Mouse (Mus musculus) cortical plate, adult 2 months (tissue): ENCODE results near the gene Nos2. TPM values are rescaled to one million over a fixed set of nuclear protein-coding genes. Genes with fewer than 3 reads are reported as not detected.

Experiments
- H3K27ac ChIP-seq: fragments of 200-500 bp; 2 replicates; pipeline ENCODE4 v1.5.1; 2012; ENCODE audit warnings: low read length, control low read depth, inconsistent platforms; ENCODE audit not compliant: insufficient read depth
- H3K4me1 ChIP-seq: fragments of 200-500 bp; 2 replicates; pipeline ENCODE4 v1.6.1; 2011; ENCODE audit warnings: low read length; ENCODE audit not compliant: control insufficient read depth, insufficient read depth
- H3K4me3 ChIP-seq: fragments of 200-500 bp; 2 replicates; pipeline ENCODE4 v1.5.1; 2011; ENCODE audit warnings: mild to moderate bottlenecking, low read length, control low read depth; ENCODE audit not compliant: insufficient read depth
- CTCF ChIP-seq: fragments of 200-500 bp; IDR thresholded peaks from 2 replicates; pipeline ENCODE4 v1.5.1; 2011; ENCODE audit warnings: mild to moderate bottlenecking, control low read depth, low read length; ENCODE audit not compliant: insufficient read depth; ENCODE audit errors: extremely low read depth
- POLR2A ChIP-seq: fragments of 200-500 bp; IDR thresholded peaks from 2 replicates; pipeline ENCODE4 v1.6.1; 2011; ENCODE audit warnings: mild to moderate bottlenecking, low read length, control low read depth; ENCODE audit not compliant: insufficient read depth; ENCODE audit errors: extremely low read depth
- polyA plus RNA-seq: library from polyadenylated mRNA; depleted of rRNA; stranded (reverse); fragments of >200 nt; gene quantifications from 2 replicates; pipeline ENCODE4 v1.2.3, GENCODE M21; 2012

The Nos2 gene
- polyA plus RNA-seq, 1 experiment: 0.69 TPM

DNA sequence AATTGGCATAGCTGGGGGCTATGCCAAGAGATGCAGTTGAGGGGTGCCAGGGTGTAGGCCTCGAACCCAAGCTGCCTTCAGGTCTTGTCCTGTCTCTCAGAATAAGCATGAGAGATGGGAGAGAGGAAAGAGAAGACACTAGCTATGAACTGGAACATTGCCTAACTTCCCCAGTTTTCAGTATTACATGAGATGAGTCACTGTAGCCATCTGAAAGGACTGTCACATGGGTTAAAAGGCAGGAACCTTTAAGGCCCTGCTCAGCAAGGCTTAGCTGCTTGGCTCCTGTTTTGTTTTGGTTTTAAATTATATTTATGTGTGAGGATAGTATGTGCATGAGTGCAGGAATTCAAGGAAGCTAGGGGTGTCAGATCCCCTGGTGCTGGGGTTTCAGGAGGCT, 4.2 kb upstream of the Nos2 start:
- H3K4me1 ChIP-seq: no peaks in the 10 kb centered on the region
- TF ChIP-seq POLR2A (no peak), CTCF (no peak)
- no peak overlapping the region for H3K4me3 ChIP-seq
- no peak overlapping the region for H3K27ac ChIP-seq

DNA sequence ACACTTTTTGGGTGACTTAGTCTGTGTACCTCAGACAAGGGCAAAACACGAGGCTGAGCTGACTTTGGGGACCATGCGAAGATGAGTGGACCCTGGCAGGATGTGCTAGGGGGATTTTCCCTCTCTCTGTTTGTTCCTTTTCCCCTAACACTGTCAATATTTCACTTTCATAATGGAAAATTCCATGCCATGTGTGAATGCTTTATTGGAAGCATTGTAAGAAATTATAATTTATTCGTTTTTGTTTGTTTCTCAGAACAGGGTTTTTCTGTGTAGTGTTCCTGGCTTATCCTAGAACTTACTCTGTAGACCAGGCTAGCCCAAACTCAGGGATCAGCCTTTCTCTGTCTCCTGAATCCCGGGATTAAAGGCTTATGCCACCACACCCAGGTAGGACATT, 842 bp upstream of the Nos2 start:
- TF ChIP-seq POLR2A: no peak
- no peak overlapping the region for H3K4me3 ChIP-seq
- no peak overlapping the region for H3K27ac ChIP-seq
- no peaks in the 10 kb centered on the region for H3K4me1 ChIP-seq

DNA sequence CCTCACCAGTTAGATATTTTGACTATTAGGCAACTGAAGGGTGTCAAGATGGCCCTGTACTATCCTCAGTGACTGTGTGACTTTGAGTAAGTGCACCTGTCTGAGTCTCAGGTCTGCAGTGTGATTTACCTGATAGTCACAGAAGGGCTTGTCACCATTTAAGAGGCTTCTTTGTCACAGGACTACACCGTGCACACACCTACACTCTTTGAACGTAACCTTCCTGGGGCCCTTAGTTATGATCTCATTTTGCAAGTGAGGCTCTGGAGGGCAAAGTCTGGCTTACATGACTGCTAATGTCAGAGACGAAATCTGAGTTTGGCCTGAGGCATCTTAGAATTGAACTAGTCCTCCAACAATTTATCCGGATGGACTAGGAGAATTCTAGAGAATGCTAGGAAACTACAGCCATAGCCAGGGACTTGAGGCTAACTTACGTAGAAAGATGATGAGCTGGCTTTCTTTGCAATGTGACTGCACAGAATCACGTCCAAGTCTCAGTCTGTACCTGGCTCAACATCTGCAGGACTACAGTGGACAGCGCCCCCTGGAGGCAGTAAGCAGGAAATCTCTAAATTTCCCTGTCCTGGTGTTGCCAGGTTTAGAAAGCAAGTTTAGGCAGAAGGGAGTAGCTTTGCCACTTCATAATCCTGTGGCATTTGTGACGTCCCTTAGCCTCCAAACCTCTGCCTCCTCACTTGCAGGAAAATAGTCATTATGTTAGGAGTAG, 2.3 kb downstream of the Nos2 start:
- TF ChIP-seq POLR2A (no peak), CTCF (peak; percentile 91)
- H3K4me3 ChIP-seq: no peak overlapping the region
- no peak overlapping the region for H3K27ac ChIP-seq
- H3K4me1 ChIP-seq: no peaks in the 10 kb centered on the region

DNA sequence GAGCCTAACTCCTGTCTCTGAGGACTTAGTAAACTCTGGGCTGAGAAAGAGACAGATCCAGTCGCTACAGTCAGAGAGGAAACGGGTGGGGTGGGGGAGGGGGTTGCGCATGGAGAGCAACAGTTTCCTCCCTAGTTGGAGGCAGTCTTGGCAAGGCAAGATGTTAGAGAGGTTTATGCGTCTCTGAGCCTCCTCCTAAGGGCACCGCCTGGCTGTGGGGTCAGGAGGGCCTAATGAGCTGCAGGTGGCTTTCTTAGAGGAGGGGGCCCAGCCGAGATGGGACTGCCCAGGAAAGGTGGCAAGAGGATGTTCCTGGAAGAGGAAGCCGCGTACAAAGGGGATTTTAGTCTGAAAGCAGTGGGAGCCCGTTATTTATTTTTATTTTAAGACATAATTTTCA, 3.5 kb downstream of the Nos2 start:
- TF ChIP-seq CTCF (no peak), POLR2A (no peak)
- H3K27ac ChIP-seq: no peak overlapping the region
- no peaks in the 10 kb centered on the region for H3K4me1 ChIP-seq
- H3K4me3 ChIP-seq: no peak overlapping the region

DNA sequence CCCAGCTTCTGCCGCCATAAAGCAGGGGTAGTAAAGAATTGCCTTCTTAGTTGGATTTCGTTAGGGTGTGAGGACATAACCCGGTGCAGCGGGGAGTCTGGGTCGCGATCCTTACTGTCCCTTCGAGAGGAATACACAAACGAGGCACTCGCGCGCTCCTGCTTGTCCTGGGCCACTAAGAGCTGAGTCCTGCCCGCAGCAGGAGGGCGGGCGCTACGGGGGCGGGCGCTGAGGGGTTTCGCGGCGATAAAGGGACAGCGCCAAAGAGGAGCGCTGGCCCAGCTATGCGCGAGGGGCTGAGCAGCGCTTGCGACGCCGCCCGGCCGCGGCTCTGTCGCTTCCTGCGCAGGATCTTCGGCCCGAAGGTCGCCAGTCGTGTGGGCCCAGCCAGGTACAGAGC, 4.3 kb downstream of the Nos2 start:
- no peak overlapping the region for H3K27ac ChIP-seq
- H3K4me1 ChIP-seq: no peaks in the 10 kb centered on the region
- TF ChIP-seq CTCF: no peak
- TF ChIP-seq POLR2A: no peak
- no peak overlapping the region for H3K4me3 ChIP-seq

DNA sequence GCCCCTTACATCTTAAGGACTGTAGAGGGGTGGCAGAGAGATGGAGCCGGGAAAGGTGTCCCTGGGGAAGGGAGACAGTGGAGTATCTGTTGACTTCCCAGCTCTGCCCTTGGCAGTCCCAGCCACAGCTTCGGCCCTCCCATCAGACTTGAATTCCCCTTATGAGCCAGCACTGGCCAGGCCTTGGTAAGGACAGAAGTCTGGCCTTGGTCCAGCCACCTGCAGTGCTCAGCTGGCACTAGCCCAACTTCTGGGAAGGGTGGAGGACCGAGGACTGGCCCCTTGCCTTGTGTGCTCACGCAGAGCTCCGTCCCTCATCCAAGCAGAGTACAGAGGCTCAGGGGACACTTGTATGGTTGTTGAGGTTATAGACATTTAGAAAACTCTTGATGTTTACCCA, 8.8 kb downstream of the Nos2 start:
- Histone ChIP-seq H3K4me3 (no peak overlapping the region), H3K4me1 (no peaks in the 10 kb centered on the region), H3K27ac (no peak overlapping the region)
- TF ChIP-seq CTCF: no peak
- no peak for TF ChIP-seq POLR2A

DNA sequence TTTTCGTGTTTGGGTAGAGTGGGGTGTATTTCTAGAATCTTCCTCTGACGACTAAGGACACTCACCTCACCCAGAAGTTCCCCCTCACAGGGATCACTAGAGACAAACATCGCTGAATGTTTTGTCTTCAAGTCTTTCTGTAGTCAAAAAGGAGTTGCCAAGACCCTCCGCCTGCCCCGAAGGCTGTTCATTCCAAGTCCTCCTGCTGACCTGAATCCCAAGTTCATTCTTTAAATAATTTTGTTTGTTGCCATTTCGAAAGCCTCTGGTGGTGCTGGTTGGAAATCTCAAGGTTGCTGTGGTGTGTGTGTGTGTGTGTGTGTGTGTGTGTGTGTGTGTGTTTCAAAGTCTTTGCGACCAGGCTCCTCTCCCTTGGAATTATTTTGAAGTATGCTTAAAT, 13.7 kb downstream of the Nos2 start:
- Histone ChIP-seq H3K4me1 (no peaks in the 10 kb centered on the region), H3K27ac (no peak overlapping the region), H3K4me3 (no peak overlapping the region)
- TF ChIP-seq CTCF (no peak), POLR2A (no peak)

DNA sequence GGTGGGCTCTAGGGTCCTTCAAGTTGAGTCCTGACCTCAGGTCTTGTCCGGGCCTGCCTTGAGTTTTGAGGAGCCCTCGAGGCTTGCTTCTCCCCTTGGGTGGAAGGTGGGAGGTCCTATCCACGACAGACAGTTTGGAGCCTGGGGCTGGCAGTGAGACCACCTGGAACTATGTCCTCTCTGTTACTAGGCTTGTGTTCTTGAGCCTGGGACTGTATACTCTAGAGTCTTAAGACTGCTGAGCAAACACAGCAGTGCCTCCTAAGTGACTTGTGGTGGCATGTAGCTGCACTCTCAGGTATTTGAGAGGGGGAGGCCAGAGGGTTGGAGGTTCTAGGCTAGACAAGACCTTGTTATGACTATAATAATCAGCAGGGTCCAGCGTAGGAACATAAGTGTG, 14.1 kb downstream of the Nos2 start:
- H3K4me3 ChIP-seq: no peak overlapping the region
- H3K27ac ChIP-seq: no peak overlapping the region
- TF ChIP-seq POLR2A (no peak), CTCF (no peak)
- H3K4me1 ChIP-seq: no peaks in the 10 kb centered on the region

DNA sequence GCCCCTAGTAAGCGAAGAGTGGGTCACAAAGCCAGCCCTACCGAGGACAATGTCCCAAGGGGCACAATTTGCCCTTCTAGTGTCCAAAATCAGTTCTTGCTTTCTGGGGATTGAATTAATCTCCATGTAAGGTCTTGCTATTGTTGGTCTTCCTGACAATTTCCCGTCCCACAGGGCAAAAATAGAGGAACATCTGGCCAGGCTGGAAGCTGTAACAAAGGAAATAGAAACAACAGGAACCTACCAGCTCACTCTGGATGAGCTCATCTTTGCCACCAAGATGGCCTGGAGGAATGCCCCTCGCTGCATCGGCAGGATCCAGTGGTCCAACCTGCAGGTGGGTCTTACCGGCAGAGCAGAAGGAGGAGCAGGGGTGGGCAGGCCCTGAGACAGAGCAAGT, 14.6 kb downstream of the Nos2 start:
- H3K27ac ChIP-seq: no peak overlapping the region
- no peak for TF ChIP-seq CTCF
- no peak for TF ChIP-seq POLR2A
- H3K4me3 ChIP-seq: no peak overlapping the region
- H3K4me1 ChIP-seq: no peaks in the 10 kb centered on the region

DNA sequence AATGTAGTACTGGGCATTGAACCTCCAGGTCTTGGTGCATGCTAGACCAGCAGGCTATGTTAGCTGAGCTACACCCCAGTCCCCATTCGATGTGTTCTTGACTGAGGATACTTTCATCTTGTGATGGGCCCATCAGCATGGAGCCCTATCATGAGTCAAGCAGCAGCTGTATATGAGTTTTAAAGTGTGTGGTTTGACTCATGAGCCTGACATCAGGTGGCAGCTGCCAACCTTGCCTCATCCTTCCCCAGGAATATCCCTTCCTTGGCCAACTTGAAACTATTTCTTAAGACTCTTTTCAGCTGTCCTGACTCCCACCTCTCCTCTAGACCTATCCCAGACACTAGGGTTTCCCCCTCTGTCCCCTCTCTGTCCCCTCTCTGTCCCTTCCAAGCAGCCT, 22.5 kb downstream of the Nos2 start:
- no peak overlapping the region for H3K4me3 ChIP-seq
- TF ChIP-seq POLR2A (no peak), CTCF (no peak)
- H3K27ac ChIP-seq: no peak overlapping the region
- H3K4me1 ChIP-seq: no peaks in the 10 kb centered on the region

DNA sequence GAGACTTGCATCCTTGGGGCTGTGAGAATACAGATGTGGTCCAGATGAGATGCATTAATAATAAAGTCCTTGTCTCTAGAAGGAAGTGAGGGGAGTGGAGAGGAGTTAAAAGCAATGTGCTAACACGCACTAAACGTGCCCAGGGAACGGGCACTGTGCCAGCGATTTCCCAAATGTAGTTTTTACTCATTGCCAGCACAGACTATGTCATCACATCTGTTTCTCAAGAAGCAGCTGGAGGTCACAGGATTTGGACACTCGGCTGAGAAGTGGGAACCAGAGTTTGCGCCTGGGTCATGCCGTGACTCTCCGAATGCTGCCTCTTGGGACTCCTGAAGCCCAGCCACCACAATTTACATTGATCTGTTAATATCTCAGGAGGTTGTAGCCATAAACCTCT, 29.8 kb downstream of the Nos2 start:
- H3K27ac ChIP-seq: no peak overlapping the region
- no peaks in the 10 kb centered on the region for H3K4me1 ChIP-seq
- TF ChIP-seq CTCF (no peak), POLR2A (no peak)
- H3K4me3 ChIP-seq: no peak overlapping the region
